Mouse (Mus musculus) liver, adult 2 months (tissue): ENCODE results near the gene Hk3. TPM values are rescaled to one million over a fixed set of nuclear protein-coding genes. Genes with fewer than 3 reads are reported as not detected.

Experiments
- DNase-seq: peaks from one replicate; pipeline ENCODE4 v3.0.0-alpha.2; 2011; ENCODE audit warnings: low read depth, low spot score; ENCODE audit errors: extremely low read depth
- H3K27ac ChIP-seq: fragments of 200-500 bp; replicated peaks from 2 replicates; pipeline ENCODE4 v1.5.1; 2012; ENCODE audit warnings: low read depth, mild to moderate bottlenecking, control low read depth, inconsistent platforms, low read length; ENCODE audit not compliant: insufficient read depth
- H3K27me3 ChIP-seq: fragments of 200-500 bp; 2 replicates; pipeline ENCODE4 v1.6.1; 2012; ENCODE audit warnings: mild to moderate bottlenecking, moderate library complexity, low read length, inconsistent platforms; ENCODE audit not compliant: control insufficient read depth, insufficient read depth
- H3K36me3 ChIP-seq: fragments of 200-500 bp; 2 replicates; pipeline ENCODE4 v1.6.1; 2012; ENCODE audit warnings: low read length, inconsistent platforms; ENCODE audit not compliant: control insufficient read depth, insufficient read depth
- H3K4me1 ChIP-seq: fragments of 200-500 bp; 2 replicates; pipeline ENCODE4 v1.6.1; 2011; ENCODE audit warnings: low read length; ENCODE audit not compliant: control insufficient read depth, insufficient read depth
- H3K4me3 ChIP-seq: fragments of 200-500 bp; 2 replicates; pipeline ENCODE4 v1.5.1; 2011; ENCODE audit warnings: low read depth, mild to moderate bottlenecking, control low read depth, low read length, moderate library complexity; ENCODE audit not compliant: insufficient read depth
- H3K79me2 ChIP-seq: fragments of 200-500 bp; 2 replicates; pipeline ENCODE4 v1.6.1; 2012; ENCODE audit warnings: inconsistent platforms, mild to moderate bottlenecking, low read length, moderate library complexity; ENCODE audit not compliant: control insufficient read depth, insufficient read depth
- H3K9ac ChIP-seq: fragments of 200-500 bp; 2 replicates; pipeline ENCODE4 v1.6.1; 2012; ENCODE audit warnings: low read depth, mild to moderate bottlenecking, control low read depth, inconsistent platforms, low read length
- CTCF ChIP-seq: fragments of 200-500 bp; IDR thresholded peaks from 2 replicates; pipeline ENCODE4 v1.5.1; 2011; ENCODE audit warnings: low read depth, low read length, control low read depth
- POLR2A ChIP-seq: fragments of 200-500 bp; IDR thresholded peaks from 2 replicates; pipeline ENCODE4 v1.6.1; 2011; ENCODE audit warnings: low read length, control low read depth; ENCODE audit not compliant: insufficient read depth; ENCODE audit errors: extremely low read depth
- WGBS: fragments of 180-500 bp; shearing (Covaris S2); methylation state at CpG from one replicate; pipeline ENCODE4 v1.1.7; 2018; 5-methylcytosine and 5-hydroxymethylcytosine counted together
- polyA plus RNA-seq: library from polyadenylated mRNA; depleted of rRNA; stranded (reverse); fragments of >200 nt; gene quantifications from 2 replicates; pipeline ENCODE4 v1.2.3, GENCODE M21; 2012
- total RNA-seq: library from RNA; depleted of rRNA; stranded (reverse); fragments of >200 nt; gene quantifications from 2 replicates; pipeline ENCODE4 v1.2.3, GENCODE M21; 2014

The Hk3 gene
- total and polyA plus RNA-seq, 2 experiments: 4.1 to 5.4 TPM

GRCm38 (mm10) chr13:55011103-55011502 lies 10.1 kb downstream of the Hk3 start:
- H3K79me2 ChIP-seq: no peaks in the 10 kb centered on the region
- no peaks in the 10 kb centered on the region for H3K27me3 ChIP-seq
- 88% methylated on average over 15 of the region's 15 CpGs for WGBS
- H3K4me3 ChIP-seq: no peak overlapping the region
- no peaks in the 10 kb centered on the region for H3K36me3 ChIP-seq
- DNase-seq: no peak
- TF ChIP-seq CTCF (no peak), POLR2A (no peak)
- H3K27ac ChIP-seq: no peak overlapping the region
- no peaks in the 10 kb centered on the region for H3K4me1 ChIP-seq
- H3K9ac ChIP-seq: no peak overlapping the region

GRCm38 (mm10) chr13:55008589-55008988 lies 12.6 kb downstream of the Hk3 start:
- Histone ChIP-seq H3K4me1 (no peaks in the 10 kb centered on the region), H3K9ac (no peak overlapping the region), H3K79me2 (no peaks in the 10 kb centered on the region), H3K36me3 (no peaks in the 10 kb centered on the region), H3K27me3 (no peaks in the 10 kb centered on the region), H3K27ac (no peak overlapping the region), H3K4me3 (no peak overlapping the region)
- no peak for DNase-seq
- 82% methylated on average over 6 of the region's 6 CpGs for WGBS
- TF ChIP-seq CTCF (no peak), POLR2A (no peak)

- DNase-seq: no peak
- 79% methylated on average over 7 of the region's 7 CpGs for WGBS
- H3K79me2 ChIP-seq: no peaks in the 10 kb centered on the region
- no peaks in the 10 kb centered on the region for H3K27me3 ChIP-seq
- H3K9ac ChIP-seq: no peak overlapping the region
- TF ChIP-seq POLR2A (no peak), CTCF (no peak)
- H3K27ac ChIP-seq: no peak overlapping the region
- no peaks in the 10 kb centered on the region for H3K4me1 ChIP-seq
- no peaks in the 10 kb centered on the region for H3K36me3 ChIP-seq
- H3K4me3 ChIP-seq: no peak overlapping the region
Measured at GRCm38 (mm10) chr13:55006415-55006742, 14.8 kb downstream of the Hk3 start.

GRCm38 (mm10) chr13:55005691-55006414 lies 15.3 kb downstream of the Hk3 start:
- Histone ChIP-seq H3K79me2 (no peaks in the 10 kb centered on the region), H3K4me1 (no peaks in the 10 kb centered on the region), H3K27me3 (no peaks in the 10 kb centered on the region), H3K27ac (no peak overlapping the region), H3K36me3 (no peaks in the 10 kb centered on the region), H3K9ac (no peak overlapping the region), H3K4me3 (no peak overlapping the region)
- TF ChIP-seq CTCF (no peak), POLR2A (no peak)
- 74% methylated on average over 31 of the region's 31 CpGs for WGBS
- DNase-seq: no peak

GRCm38 (mm10) chr13:55004646-55005045 lies 16.5 kb downstream of the Hk3 start:
- Histone ChIP-seq H3K4me3 (no peak overlapping the region), H3K27ac (no peak overlapping the region), H3K36me3 (no peaks in the 10 kb centered on the region), H3K9ac (no peak overlapping the region), H3K27me3 (no peaks in the 10 kb centered on the region), H3K79me2 (no peaks in the 10 kb centered on the region), H3K4me1 (no peaks in the 10 kb centered on the region)
- no peak for TF ChIP-seq POLR2A
- 74% methylated on average over 11 of the region's 11 CpGs for WGBS
- no peak for DNase-seq

- H3K4me3 ChIP-seq: no peak overlapping the region
- no peak for TF ChIP-seq POLR2A
- no peak for TF ChIP-seq CTCF
- H3K27ac ChIP-seq: no peak overlapping the region
- DNase-seq: no peak
- no peaks in the 10 kb centered on the region for H3K79me2 ChIP-seq
- 65% methylated on average over 10 of the region's 10 CpGs for WGBS
- H3K9ac ChIP-seq: no peak overlapping the region
- no peaks in the 10 kb centered on the region for H3K36me3 ChIP-seq
- no peaks in the 10 kb centered on the region for H3K27me3 ChIP-seq
- H3K4me1 ChIP-seq: no peaks in the 10 kb centered on the region
Measured at GRCm38 (mm10) chr13:55002090-55002489, 19.1 kb downstream of the Hk3 start.
